Mouse (Mus musculus): ENCODE measurements around the gene Pm20d1. TPM values are rescaled to one million over a fixed set of nuclear protein-coding genes. Genes with fewer than 3 reads are reported as not detected.

Gene Pm20d1
- total RNA-seq (2021) = under 1 TPM; 0.57 to 0.69 TPM
- long read RNA-seq, experiment 1, partial matches to known transcripts = 0 of 1 reads
- long read RNA-seq, experiment 1, other reads (novel, unspliced or antisense) = 1 of 1 reads
- long read RNA-seq, experiment 2, full-length matches to known transcripts = 1 of 3 reads
- long read RNA-seq, experiment 2, partial matches to known transcripts = 1 of 3 reads
- long read RNA-seq, experiment 2, other reads (novel, unspliced or antisense) = 1 of 3 reads

- DNase-seq = peak in 1 of 2 experiments; percentile 29
- intact Hi-C loops (cut with DNase I) = no loop called here
These were observed at the start of gene Pm20d1 for GRCm38 (mm10) chr1:131797202-131797909. Gene Pm20d1, plus strand, starts transcription at chr1:131797381.

- no peak for DNase-seq
- intact Hi-C loops (cut with DNase I) = no loop called here
These were observed 49.4 kb upstream of the Pm20d1 start for GRCm38 (mm10) chr1:131747761-131748160.

GRCm38 (mm10) chr1:131748636-131749035 lies 48.5 kb upstream of the Pm20d1 start:
- intact Hi-C loops (cut with DNase I) = no loop called here

GRCm38 (mm10) chr1:131749706-131750545 lies 47.3 kb upstream of the Pm20d1 start:
- intact Hi-C loops (cut with DNase I) = no loop called here
- no peak for DNase-seq

More at GRCm38 (mm10) chr1:131748636-131749035, 48.5 kb upstream of the Pm20d1 start:
- DNase-seq = no peak

- intact Hi-C loops (cut with DNase I) = no loop called here
- peak in 1 of 2 experiments; percentile 44 for DNase-seq
These were observed 45.8 kb upstream of the Pm20d1 start for GRCm38 (mm10) chr1:131751181-131751890.

GRCm38 (mm10) chr1:131751891-131752311 lies 45.3 kb upstream of the Pm20d1 start:
- no peak for DNase-seq
- intact Hi-C loops (cut with DNase I) = no loop called here

- no peak for DNase-seq
- intact Hi-C loops (cut with DNase I) = no loop called here
These were observed 42.9 kb upstream of the Pm20d1 start for GRCm38 (mm10) chr1:131754212-131754829.

GRCm38 (mm10) chr1:131754916-131755315 lies 42.3 kb upstream of the Pm20d1 start:
- intact Hi-C loops (cut with DNase I) = no loop called here

GRCm38 (mm10) chr1:131757211-131757610 lies 40.0 kb upstream of the Pm20d1 start:
- intact Hi-C loops (cut with DNase I) = no loop called here
- no peak for DNase-seq

More at GRCm38 (mm10) chr1:131754916-131755315, 42.3 kb upstream of the Pm20d1 start:
- peak; percentile 53 to 64 for DNase-seq

GRCm38 (mm10) chr1:131758796-131759195 lies 38.4 kb upstream of the Pm20d1 start:
- no peak for DNase-seq
- intact Hi-C loops (cut with DNase I) = no loop called here

GRCm38 (mm10) chr1:131759667-131760427 lies 37.3 kb upstream of the Pm20d1 start:
- intact Hi-C loops (cut with DNase I) = loop anchor here (5.0 kb wide), 1 partner anchor 148 kb away; no protein-coding TSS in a partner anchor
- DNase-seq = no peak

GRCm38 (mm10) chr1:131760428-131760820 lies 36.8 kb upstream of the Pm20d1 start:
- no peak for DNase-seq
- intact Hi-C loops (cut with DNase I) = loop anchor here (5.0 kb wide), 1 partner anchor 148 kb away; no protein-coding TSS in a partner anchor

- no peak for DNase-seq
- intact Hi-C loops (cut with DNase I) = loop anchor here (1.0 to 5.0 kb wide), 2 partner anchors 47 to 149 kb away; no protein-coding TSS in a partner anchor
These were observed 35.9 kb upstream of the Pm20d1 start for GRCm38 (mm10) chr1:131761079-131761831.

- DNase-seq = no peak
- intact Hi-C loops (cut with DNase I) = loop anchor here (5.0 kb wide), 1 partner anchor 151 kb away; no protein-coding TSS in a partner anchor
These were observed 33.5 kb upstream of the Pm20d1 start for GRCm38 (mm10) chr1:131763683-131764082.

GRCm38 (mm10) chr1:131764581-131765338 lies 32.4 kb upstream of the Pm20d1 start:
- no peak for DNase-seq
- intact Hi-C loops (cut with DNase I) = loop anchor here (1.0 to 5.0 kb wide), 3 partner anchors 52 to 152 kb away; no protein-coding TSS in a partner anchor

- intact Hi-C loops (cut with DNase I) = loop anchor here (1.0 to 2.0 kb wide), 3 partner anchors 53 to 81 kb away; no protein-coding TSS in a partner anchor
- DNase-seq = peak; percentile 60 to 80
These were observed 31.7 kb upstream of the Pm20d1 start for GRCm38 (mm10) chr1:131765357-131766001.

GRCm38 (mm10) chr1:131769296-131769695 lies 27.9 kb upstream of the Pm20d1 start:
- no peak for DNase-seq
- intact Hi-C loops (cut with DNase I) = no loop called here

Data from gastrocnemius, postnatal 36 days (tissue).